Mouse (Mus musculus) hematopoietic stem cell, adult 5-6 weeks (primary cell): ENCODE measurements around the gene Hsf5. TPM values are rescaled to one million over a fixed set of nuclear protein-coding genes. Genes with fewer than 3 reads are reported as not detected.

Experiments
- ATAC-seq, 2 experiments: fragments of 125-278 bp in 1 of 2; replicated peaks in 1 of 2; 2 replicates each; pipeline ENCODE4 v1.8.0; 2016 to 2017; ENCODE audit warnings: inconsistent platforms in 2 of 2, mild to moderate bottlenecking in 2 of 2, moderate number of reproducible peaks in 2 of 2, low read depth in 1 of 2, moderate TSS enrichment in 1 of 2; ENCODE audit not compliant: low FRiP score in 2 of 2, poor library complexity in 2 of 2, severe bottlenecking in 2 of 2, insufficient read depth in 1 of 2, low TSS enrichment in 1 of 2
- total RNA-seq: library from RNA; stranded (forward); fragments of 172-1452, 232-1000 nt; gene quantifications from 2 replicates; pipeline ENCODE4 v1.2.3, GENCODE M21; 2017

Gene Hsf5
- total RNA-seq: not detected in 2 replicates

DNA sequence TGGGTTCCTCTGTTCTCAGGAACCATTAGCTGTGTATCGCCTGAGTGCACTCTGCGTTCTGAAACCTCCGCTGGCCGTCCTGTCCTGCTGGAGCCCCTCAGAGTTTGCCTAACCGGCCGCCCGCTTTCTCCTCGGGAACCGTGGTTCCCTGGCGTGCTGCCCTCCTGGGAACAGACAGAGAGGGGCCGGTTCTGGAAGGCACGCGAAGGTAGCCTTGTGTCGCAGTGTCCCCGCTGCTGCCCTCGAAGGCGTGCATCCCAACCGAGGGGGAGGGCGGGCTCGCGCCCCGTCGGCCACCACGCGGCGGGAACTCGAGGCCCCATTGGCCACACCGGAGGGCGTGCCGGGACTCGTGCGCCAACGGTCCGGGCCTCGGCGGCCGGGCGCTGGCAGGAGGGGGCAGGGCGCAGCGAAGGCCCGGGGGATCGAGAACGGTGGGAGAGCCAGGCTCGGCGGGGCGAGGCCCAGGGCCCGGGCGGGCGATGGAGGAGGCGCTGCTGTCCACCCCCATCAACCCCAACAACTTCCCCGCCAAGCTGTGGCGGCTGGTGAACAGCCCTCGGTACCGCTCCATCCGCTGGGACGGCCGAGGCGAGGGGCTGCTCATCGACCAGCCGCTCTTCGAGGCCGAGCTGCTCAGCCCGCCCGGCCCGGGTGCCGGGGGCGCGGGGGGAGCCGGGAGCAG lies at the start of gene Hsf5:
Hsf5 (plus strand) TSS at position 375 of the 685 bp plus-strand sequence.
- ATAC-seq: no peak

GRCm38 (mm10) chr11:87568255-87568953 lies 48.6 kb upstream of the Hsf5 start, which contains the start of gene Sept4:
Gene Sept4 (plus strand): TSS chr11:87568903.
- ATAC-seq: no peak

DNA sequence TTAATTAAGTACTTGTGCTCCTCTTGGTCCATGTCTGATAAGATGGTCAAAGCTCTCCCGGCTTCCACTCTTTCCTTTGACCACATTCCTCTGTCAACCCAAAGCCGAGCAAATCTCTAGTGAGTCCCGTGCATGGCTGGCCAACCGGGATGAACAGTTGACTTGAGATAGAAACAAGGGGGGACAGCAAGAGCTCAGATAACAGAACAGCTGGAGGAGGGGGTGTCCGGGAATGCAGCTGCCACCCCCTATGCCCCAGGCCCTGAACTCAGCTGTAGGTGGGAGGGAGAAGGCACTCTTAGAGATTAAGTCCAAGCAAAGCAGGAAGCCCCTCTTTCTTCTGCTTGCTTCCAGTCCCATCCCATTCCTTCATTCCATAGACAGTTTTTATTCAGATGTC lies 46.2 kb upstream of the Hsf5 start:
- ATAC-seq: no peak

- ATAC-seq: no peak
These were observed 45.5 kb upstream of the Hsf5 start for GRCm38 (mm10) chr11:87571361-87571950.

- ATAC-seq: no peak
These were observed 43.2 kb upstream of the Hsf5 start for GRCm38 (mm10) chr11:87573751-87574150.

GRCm38 (mm10) chr11:87574520-87575180 lies 42.3 kb upstream of the Hsf5 start:
- ATAC-seq: no peak

GRCm38 (mm10) chr11:87577601-87578248 lies 39.2 kb upstream of the Hsf5 start:
- no peak for ATAC-seq

DNA sequence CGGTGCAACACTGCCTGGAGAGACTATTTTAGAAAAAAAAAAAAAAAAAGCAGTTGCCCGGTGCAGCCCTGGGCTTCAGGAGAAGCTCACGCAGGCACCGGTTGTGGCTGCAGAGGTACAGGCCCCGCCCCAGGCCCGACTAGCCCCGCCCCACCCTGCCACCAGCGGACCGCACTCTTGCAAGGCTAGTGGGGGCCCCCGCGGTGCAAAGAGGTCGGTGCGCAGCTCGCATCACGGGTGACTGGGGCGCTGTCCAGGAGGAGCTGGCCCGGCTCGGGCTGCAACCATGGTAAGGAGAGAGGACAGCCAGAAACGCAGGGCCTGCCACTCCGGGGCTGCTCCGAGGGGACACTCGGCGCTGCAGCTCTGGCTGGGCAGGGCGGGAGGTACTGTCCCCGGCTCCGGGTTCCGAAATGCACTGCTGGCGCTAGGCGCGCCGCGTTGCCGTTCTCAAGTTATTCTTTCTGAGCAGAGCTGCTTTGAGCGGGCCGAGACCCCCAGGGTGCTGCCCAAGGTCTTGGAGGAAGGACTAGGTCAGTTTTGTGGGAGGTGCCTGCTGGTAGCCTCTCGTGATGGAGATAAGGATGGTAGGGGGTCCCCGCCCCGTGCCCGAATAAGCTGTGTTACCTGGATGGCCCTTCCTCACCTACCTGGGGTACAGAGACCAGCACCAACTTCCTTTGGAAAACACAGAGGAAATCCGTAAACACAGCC lies 38.6 kb upstream of the Hsf5 start:
- peak; percentile 42 to 75 for ATAC-seq

DNA sequence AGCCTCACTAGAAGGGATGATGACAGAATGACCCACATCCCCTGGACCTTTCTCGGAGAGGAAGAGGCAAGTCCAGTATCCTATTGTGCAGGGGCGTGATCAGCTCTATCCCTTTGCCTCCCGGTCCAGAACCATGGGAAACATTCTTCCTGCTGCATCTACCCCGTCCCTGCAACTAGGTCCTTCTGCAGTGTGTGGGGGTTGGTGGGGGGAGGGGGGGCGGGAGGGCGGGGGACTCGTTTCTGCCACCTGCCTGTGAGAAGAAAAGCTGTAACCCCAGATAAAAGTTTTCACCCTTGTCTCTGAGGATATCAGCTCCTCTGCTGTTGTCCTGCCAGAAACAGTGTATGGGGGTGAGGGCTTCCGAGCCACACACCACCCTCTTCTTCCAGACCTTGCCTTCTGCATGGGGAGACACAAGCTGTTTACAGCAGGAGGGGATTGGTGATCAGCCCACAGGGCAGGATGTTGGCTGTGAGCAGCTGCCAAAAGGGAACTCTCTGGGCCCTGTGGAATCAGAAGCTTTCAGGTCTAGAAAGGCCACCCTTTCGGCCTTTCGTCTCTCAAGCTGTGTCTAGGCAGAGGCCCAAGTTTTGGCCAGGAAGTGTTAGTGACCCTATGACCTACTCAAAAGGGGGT lies 37.9 kb upstream of the Hsf5 start:
- peak; percentile 30 to 34; a peak in 2 of 4 replicates for ATAC-seq

GRCm38 (mm10) chr11:87579713-87580112 lies 37.3 kb upstream of the Hsf5 start:
- no peak for ATAC-seq

DNA sequence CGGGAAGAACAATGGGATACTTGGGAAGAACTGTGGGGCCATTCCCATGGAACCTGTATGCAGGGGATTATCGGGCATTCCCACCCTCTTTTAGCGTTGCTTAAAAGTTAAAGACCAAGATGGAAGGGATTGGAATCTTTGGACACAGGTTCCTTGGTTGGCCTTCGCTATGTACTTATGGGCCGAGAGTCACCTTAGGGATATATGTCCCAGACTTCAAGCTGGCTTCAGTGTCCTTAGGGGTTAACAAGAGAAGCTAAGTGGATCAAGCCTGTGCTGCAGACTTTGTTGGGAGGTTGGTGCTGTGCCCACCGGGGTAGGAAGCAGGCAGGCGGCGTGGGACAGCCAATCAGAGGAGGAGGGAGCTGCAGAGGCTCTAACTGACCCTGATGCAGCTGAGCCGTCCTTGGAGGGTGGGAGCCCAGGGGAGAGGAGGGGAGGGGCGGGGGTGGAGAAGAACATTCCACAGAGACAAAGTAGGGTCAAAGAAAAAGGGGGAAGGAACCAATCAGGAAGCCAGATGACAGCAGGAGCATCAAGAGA lies 36.4 kb upstream of the Hsf5 start:
- no peak for ATAC-seq

DNA sequence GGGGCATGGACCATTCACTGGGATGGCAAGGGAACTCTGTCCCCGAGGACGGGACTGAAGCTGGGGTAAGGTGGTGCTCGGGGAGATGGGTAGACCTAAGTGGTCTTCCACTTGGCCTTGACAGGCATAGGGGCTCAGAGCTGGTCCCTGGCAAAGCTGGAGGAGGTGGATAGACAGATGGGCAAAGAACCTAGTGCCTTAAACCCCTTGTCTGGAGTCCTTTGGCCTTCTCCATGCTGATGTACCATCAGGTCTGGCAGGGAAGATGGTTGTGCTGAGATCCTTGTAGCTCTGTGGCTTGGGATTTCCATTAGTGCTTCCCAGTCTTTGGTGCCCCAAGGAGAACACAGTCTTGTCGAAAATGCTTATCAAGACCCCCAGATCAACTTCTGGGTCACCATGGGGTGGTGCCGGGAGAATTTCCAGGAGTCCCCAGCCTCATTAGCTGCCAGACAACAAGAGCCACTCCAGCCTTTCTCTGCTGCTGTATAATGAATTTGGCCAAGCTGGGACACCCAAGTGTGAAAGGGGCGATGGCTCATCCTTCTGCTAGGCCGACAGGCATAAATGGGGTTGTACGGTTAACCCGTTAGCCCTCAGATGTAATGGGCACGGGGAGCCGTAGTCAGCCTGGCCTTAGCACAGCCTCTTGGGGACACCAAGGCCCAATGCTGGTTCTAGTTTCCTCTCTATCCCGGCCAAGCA lies 35.7 kb upstream of the Hsf5 start:
- ATAC-seq: no peak

DNA sequence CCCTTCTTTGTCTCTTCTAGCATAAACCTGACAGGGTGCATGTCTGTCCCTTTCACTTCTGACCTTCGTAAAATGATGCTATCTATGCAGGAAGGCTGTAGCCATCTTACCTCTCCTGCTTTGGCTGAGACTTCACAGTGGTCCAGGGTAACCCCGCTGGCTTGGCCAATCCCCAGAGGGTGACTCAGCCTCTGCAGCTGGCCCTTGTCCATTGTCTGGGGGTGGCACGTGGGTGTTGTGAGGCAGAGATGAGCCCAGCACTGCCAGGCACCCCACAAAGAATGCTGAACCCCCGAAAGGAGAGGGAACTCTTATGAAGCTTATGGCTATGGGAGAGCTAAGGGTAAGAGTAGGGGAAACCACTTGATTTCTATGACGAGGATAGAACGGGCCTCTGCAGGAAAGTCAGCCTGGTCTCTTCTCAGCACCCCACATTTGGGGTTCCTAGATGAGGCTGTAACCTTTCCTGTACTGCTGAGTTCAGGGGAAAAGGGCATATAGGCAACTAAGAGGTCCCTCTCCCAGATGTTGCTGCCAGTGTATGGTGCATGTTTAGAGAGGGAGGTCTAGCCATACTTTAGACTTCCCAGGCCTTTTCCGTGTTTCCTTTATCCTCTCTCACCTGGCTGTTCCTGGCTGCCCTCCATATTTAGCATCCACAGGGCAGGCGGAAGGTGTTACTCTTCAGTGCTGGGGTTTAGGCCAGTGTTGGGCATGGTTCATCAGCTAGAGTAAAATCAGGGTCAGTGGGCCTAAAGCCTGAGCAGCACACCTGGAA lies 34.8 kb upstream of the Hsf5 start:
- ATAC-seq: no peak

DNA sequence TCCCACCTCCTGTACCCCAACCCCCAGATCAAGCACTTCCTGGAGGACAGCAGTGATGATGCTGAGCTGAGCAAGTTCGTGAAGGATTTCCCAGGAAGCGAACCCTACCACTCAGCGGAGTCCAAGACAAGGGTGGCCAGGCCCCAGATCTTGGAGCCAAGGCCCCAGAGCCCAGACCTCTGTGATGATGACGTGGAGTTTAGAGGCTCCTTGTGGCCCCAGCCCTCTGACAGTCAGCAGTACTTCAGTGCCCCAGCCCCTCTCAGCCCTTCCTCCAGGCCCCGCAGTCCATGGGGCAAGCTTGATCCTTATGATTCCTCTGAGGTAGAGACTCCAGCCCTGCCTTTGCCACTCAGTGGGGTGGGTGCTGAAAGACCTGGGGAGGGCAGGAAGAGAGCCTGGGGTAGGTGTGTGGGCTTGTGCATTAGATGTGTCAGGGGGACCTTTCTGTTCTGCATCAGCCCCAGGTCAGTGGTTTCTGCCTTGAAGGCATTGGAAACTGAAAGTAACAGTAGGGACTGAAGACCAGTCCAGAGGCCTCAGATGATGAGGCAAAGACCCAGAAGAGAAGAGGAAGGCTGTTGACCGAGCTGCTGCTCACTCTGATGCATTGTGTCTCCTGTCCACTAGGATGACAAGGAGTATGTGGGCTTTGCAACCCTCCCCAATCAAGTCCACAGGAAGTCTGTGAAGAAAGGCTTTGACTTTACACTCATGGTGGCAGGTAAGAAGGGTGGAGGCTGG lies 33.5 kb upstream of the Hsf5 start:
- ATAC-seq: no peak
